Mouse (Mus musculus): Measurements from ENCODE around the gene Ube2v1. TPM values are rescaled to one million over a fixed set of nuclear protein-coding genes. Genes with fewer than 3 reads are reported as not detected.

The Ube2v1 gene
- polyA plus RNA-seq, 1 experiment from 2014 or later: 393 TPM

DNA sequence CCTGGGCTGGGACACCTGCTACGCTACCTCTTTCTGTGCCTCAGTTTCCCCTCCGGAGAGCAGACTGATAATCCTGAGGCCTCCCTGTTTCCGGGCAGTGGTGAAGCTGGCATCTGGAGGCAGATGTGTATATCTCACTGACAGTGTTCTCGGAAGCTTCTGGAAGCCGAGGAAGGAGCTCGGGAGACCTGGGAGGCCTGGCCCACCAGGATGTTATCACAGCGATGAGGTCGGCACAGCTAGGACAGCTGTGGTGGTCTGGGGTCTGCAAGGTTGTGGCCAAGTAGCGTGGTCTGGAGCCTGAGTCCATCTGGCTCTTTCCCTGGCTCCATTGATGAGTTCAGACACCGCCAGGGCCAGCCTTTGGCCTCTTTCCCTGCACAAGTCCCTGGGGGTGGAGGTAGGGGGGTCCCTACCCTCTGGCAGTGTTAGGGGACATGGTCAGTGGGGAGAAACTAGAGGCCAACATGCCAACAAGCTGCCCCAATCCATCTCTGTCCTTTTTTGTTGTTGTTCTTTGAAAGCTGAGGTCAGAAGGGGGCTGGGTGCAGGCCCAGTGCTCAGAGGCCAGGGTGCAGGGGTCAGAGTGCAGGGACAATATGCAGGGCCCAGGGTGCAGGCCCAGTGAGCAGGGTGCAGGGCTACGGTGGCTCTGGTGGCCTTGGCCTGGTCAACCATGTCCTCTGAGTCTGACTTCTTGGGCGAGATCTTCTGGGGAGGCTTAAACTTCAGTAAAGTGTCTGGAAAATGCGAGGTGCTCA lies 67.2 kb downstream of the Ube2v1 start:
- no peak overlapping the region for H3K4me3 ChIP-seq (ENCODE audit: low read length)
- H3K4me2 ChIP-seq (ENCODE audit: low read length): no peak overlapping the region
- H3K4me1 ChIP-seq (ENCODE audit: control insufficient read depth, insufficient read depth, low read depth, low read length): peaks cover 7% of the 10 kb centered on the region; the same call in 1 of the 2 replicates
- no peaks in the 10 kb centered on the region for H3K36me3 ChIP-seq (ENCODE audit: control insufficient read depth, insufficient read depth, low read length)
- H3K9me3 ChIP-seq (ENCODE audit: control insufficient read depth, low read length): no peaks in the 10 kb centered on the region
- H3K27ac ChIP-seq (ENCODE audit: low read depth, low read length): no peak overlapping the region
- WGBS: 84% methylated on average over 12 of the region's 13 CpGs
- ATAC-seq: no peak
- H3K27me3 ChIP-seq (replicated peaks; ENCODE audit: control insufficient read depth, insufficient read depth, low read length): no peaks in the 10 kb centered on the region
- H3K9ac ChIP-seq (ENCODE audit: low read depth, low read length): no peak overlapping the region

- no peak overlapping the region for H3K4me2 ChIP-seq (ENCODE audit: low read length)
- no peaks in the 10 kb centered on the region; the same call in 1 of the 2 replicates for H3K27me3 ChIP-seq (replicated peaks; ENCODE audit: control insufficient read depth, insufficient read depth, low read length)
- peaks cover 7% of the 10 kb centered on the region; the same call in 1 of the 2 replicates for H3K4me1 ChIP-seq (ENCODE audit: control insufficient read depth, insufficient read depth, low read depth, low read length)
- no peaks in the 10 kb centered on the region for H3K9me3 ChIP-seq (ENCODE audit: control insufficient read depth, low read length)
- ATAC-seq: no peak
- H3K36me3 ChIP-seq (ENCODE audit: control insufficient read depth, insufficient read depth, low read length): no peaks in the 10 kb centered on the region
- H3K4me3 ChIP-seq (ENCODE audit: low read length): no peak overlapping the region
- H3K9ac ChIP-seq (ENCODE audit: low read depth, low read length): 0 out of 2 replicates have a peak overlapping the region, but pooled peaks have one; percentile 23
- WGBS: 49% methylated on average over 12 of the region's 12 CpGs
- H3K27ac ChIP-seq (ENCODE audit: low read depth, low read length): no peak overlapping the region
Measured at GRCm38 (mm10) chr2:167563703-167564102, 68.2 kb downstream of the Ube2v1 start.

DNA sequence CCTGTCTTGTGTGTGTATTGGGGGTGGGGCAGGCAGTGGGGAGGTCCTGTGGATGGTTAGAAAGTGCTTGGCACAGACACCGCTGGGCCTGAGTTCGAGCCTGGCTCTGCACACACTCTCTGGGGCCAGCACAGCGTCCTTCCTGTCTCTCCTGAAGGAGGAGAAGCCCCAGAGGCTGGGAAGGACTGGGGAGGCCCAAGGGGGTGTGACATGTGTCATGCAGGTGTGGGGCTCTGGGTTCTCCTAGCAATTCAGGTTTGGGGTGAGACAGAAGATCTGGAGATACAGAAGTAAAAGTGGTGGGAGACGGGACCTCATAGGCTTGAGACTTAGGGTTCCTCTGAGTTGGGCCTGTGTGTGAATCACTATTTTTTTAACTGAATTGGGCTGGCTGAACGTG lies 68.9 kb downstream of the Ube2v1 start:
- peaks cover 7% of the 10 kb centered on the region; the same call in 1 of the 2 replicates for H3K4me1 ChIP-seq (ENCODE audit: control insufficient read depth, insufficient read depth, low read depth, low read length)
- ATAC-seq: no peak
- H3K36me3 ChIP-seq (ENCODE audit: control insufficient read depth, insufficient read depth, low read length): no peaks in the 10 kb centered on the region
- no peaks in the 10 kb centered on the region; the same call in 1 of the 2 replicates for H3K27me3 ChIP-seq (replicated peaks; ENCODE audit: control insufficient read depth, insufficient read depth, low read length)
- no peak overlapping the region for H3K4me3 ChIP-seq (ENCODE audit: low read length)
- no peak overlapping the region for H3K9ac ChIP-seq (ENCODE audit: low read depth, low read length)
- no peak overlapping the region for H3K27ac ChIP-seq (ENCODE audit: low read depth, low read length)
- WGBS: 83% methylated on average over 5 of the region's 5 CpGs
- H3K9me3 ChIP-seq (ENCODE audit: control insufficient read depth, low read length): no peaks in the 10 kb centered on the region
- no peak overlapping the region for H3K4me2 ChIP-seq (ENCODE audit: low read length)

DNA sequence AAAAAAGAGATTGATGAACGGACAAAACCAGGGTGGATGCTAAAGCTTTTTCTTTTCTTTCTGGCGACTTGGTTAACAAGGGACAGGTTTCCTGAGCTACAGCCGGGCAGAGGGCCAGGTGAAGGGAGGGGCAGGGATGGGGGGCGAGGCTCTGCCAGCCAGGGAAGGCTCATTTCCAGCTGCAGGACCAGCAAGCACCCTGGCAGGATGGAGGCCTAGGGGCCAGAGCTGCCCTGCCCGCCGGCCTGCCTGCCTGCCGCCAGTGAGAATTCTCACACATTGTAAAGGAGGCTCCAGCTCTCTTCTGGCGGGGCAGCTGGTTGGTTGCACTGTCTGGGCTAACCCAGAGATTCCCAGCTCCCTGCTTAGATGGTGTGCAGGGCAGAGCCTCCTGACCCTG lies 69.8 kb downstream of the Ube2v1 start:
- ATAC-seq: 0 out of 2 replicates have a peak, but pooled peaks have one; percentile 37
- Histone ChIP-seq H3K4me1 (ENCODE audit: control insufficient read depth, insufficient read depth, low read depth, low read length) (peaks cover 7% of the 10 kb centered on the region; the same call in 1 of the 2 replicates), H3K9me3 (ENCODE audit: control insufficient read depth, low read length) (no peaks in the 10 kb centered on the region), H3K27me3 (replicated peaks; ENCODE audit: control insufficient read depth, insufficient read depth, low read length) (no peaks in the 10 kb centered on the region; the same call in 1 of the 2 replicates), H3K27ac (ENCODE audit: low read depth, low read length) (no peak overlapping the region), H3K4me3 (ENCODE audit: low read length) (no peak overlapping the region), H3K4me2 (ENCODE audit: low read length) (no peak overlapping the region), H3K36me3 (ENCODE audit: control insufficient read depth, insufficient read depth, low read length) (no peaks in the 10 kb centered on the region), H3K9ac (ENCODE audit: low read depth, low read length) (no peak overlapping the region)
- WGBS: 40% methylated on average over 8 of the region's 8 CpGs

GRCm38 (mm10) chr2:167559413-167559812 lies 72.5 kb downstream of the Ube2v1 start:
- H3K4me3 ChIP-seq (ENCODE audit: low read length): no peak overlapping the region
- no peak for ATAC-seq
- 12% methylated on average over 24 of the region's 27 CpGs for WGBS
- no peaks in the 10 kb centered on the region for H3K36me3 ChIP-seq (ENCODE audit: control insufficient read depth, insufficient read depth, low read length)
- H3K4me2 ChIP-seq (ENCODE audit: low read length): peak overlapping the region; percentile 34
- no peak overlapping the region for H3K27ac ChIP-seq (ENCODE audit: low read depth, low read length)
- H3K9me3 ChIP-seq (ENCODE audit: control insufficient read depth, low read length): no peaks in the 10 kb centered on the region
- H3K4me1 ChIP-seq (ENCODE audit: control insufficient read depth, insufficient read depth, low read depth, low read length): peaks cover 7% of the 10 kb centered on the region; the same call in 1 of the 2 replicates
- no peaks in the 10 kb centered on the region; the same call in 1 of the 2 replicates for H3K27me3 ChIP-seq (replicated peaks; ENCODE audit: control insufficient read depth, insufficient read depth, low read length)
- H3K9ac ChIP-seq (ENCODE audit: low read depth, low read length): peak overlapping the region; percentile 6; the same call in 1 of the 2 replicates

Small RNA genes lying within 50 kb of the gene (microRNA-seq; reads per million reads assigned to microRNA genes)
- gene Gm22355: not detected

Other genes starting within 250 kb of the Ube2v1 start
- 18.7 and 19.9 TPM in 2 replicates for gene Slc9a8, start 210.4 kb downstream of the Ube2v1 start, polyA plus RNA-seq (2015; fragmentation: Nextera tagmentation; extraction: Ambion mirVana)
- gene Rnf114, start 139.4 kb downstream of the Ube2v1 start, polyA plus RNA-seq (2015; fragmentation: Nextera tagmentation; extraction: Ambion mirVana): 112 and 115 TPM in 2 replicates
- 30.5 and 33.6 TPM in 2 replicates for gene Spata2, start 139.2 kb downstream of the Ube2v1 start, polyA plus RNA-seq (2015; fragmentation: Nextera tagmentation; extraction: Ambion mirVana)
- gene Snai1, start 93.9 kb downstream of the Ube2v1 start, polyA plus RNA-seq (2015; fragmentation: Nextera tagmentation; extraction: Ambion mirVana): 4.5 and 8.4 TPM in 2 replicates
- 11.9 and 12.8 TPM in 2 replicates for gene Gm20431, start 29.4 kb upstream of the Ube2v1 start, polyA plus RNA-seq (2015; fragmentation: Nextera tagmentation; extraction: Ambion mirVana)
- 0.15 and 0.22 TPM in 2 replicates for gene Cebpb, start 56.8 kb upstream of the Ube2v1 start, polyA plus RNA-seq (2015; fragmentation: Nextera tagmentation; extraction: Ambion mirVana)
- 37.1 and 39.3 TPM in 2 replicates for gene Tmem189, start 57.7 kb upstream of the Ube2v1 start, polyA plus RNA-seq (2015; fragmentation: Nextera tagmentation; extraction: Ambion mirVana)

Measured in hindbrain, embryonic 16.5 days (tissue).